Mouse (Mus musculus): ENCODE measurements around the gene Amz2. TPM values are rescaled to one million over a fixed set of nuclear protein-coding genes. Genes with fewer than 3 reads are reported as not detected.

The Amz2 gene
- polyA plus RNA-seq, 2 experiments, result 12.6 to 13.1 TPM

DNA sequence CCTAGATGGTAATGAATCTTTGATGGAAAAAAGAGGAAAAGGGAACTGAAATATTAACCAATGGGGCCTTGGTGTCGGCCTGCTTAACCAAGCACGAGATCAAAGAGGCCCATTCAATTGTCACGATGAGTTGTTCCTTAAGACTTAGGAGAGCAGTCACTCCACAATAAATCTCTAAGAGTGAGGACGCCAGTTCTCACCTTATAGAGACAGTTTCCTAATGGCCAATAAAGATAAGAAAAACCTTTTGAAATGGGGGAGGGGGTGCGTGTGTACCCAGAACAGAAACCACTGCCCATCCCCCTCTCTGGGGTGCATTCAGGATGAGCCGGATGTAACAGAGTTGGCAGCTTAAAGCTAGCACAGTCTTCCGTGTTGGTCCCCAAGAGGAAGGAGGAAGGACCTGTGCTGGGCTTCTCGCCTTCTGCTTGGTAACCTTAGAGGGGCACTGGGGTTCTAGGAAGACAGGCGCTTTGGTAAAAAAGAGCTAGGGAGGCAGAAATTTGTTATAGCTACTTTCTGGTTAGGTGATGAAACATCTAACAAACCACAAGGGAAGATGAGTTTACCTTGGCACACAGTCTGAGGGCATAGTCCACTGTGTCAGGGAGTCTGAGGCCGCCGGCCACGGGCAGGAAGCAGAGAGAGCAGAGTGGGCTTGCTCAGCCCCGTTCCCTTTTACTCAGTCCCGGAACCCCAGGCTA, 70.2 kb downstream of the Amz2 start:
- TF ChIP-seq CTCF (IDR thresholded peaks at IDR 0.05; ENCODE audit: low read depth), result no peak
- TF ChIP-seq EP300 (IDR thresholded peaks at IDR 0.05; ENCODE audit: low read depth), result no peak

DNA sequence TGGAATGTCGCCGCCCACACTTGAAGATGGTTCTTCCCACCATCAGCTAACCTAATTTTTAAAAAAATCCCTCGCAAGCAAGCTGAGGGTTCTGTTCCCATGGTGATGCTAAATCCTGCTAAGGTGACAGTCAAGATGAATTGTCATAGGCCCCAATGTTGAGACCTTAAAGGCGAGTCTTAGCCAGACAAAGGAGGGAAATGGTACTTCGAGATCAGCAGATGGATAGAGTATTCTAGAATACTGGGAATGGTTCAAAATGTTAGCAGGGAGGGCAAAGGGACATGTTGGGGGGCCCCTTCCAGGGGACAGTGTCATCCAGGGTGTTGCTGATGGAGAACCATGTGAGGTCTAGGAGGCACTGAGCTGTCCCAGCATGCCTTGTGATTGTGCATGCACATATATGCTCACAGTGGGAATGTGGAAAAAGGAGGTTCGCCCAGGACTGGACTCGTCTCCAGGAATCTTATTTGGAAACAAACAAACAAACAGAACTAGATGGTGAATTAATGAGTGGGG, 70.8 kb downstream of the Amz2 start:
- Histone ChIP-seq H3K36me3 (replicated peaks; ENCODE audit: control insufficient read depth, insufficient read depth, low read depth) (no peaks in the 10 kb centered on the region), H3K4me3 (ENCODE audit: insufficient read depth in 1 of 2, low read depth in 2 of 2, low read length in 2 of 2) (no peak overlapping the region), H3K4me1 (replicated peaks; ENCODE audit: control insufficient read depth in 2 of 2, insufficient read depth in 2 of 2, low read length in 1 of 2) (peaks cover 48 to 61% of the 10 kb centered on the region in 2 experiments), H3K9me3 (ENCODE audit: control insufficient read depth, low read length) (no peaks in the 10 kb centered on the region), H3K27me3 (ENCODE audit: control insufficient read depth, insufficient read depth, low read length) (no peaks in the 10 kb centered on the region), H3K27ac (no peak overlapping the region), H3K9ac (replicated peaks) (no peak overlapping the region), H3K4me2 (ENCODE audit: low read depth) (no peak overlapping the region)
- WGBS (ENCODE audit: insufficient replicate concordance), result 56% methylated on average over 7 of the region's 7 CpGs
- ATAC-seq (ENCODE audit: insufficient read depth) (no peak), DNase-seq (ENCODE audit: low read depth in 3 of 3, low spot score in 3 of 3) (no peak)
- TF ChIP-seq EP300 (IDR thresholded peaks at IDR 0.05; ENCODE audit: low read depth), result no peak

More for the DNA sequence above, 70.2 kb downstream of the Amz2 start:
- ATAC-seq (ENCODE audit: insufficient read depth), result no peak
- Histone ChIP-seq H3K9me3 (ENCODE audit: control insufficient read depth, low read length) (no peaks in the 10 kb centered on the region), H3K9ac (replicated peaks) (no peak overlapping the region), H3K4me2 (ENCODE audit: low read depth) (peak overlapping the region; percentile 7), H3K27me3 (ENCODE audit: control insufficient read depth, insufficient read depth, low read length) (no peaks in the 10 kb centered on the region), H3K36me3 (replicated peaks; ENCODE audit: control insufficient read depth, insufficient read depth, low read depth) (no peaks in the 10 kb centered on the region), H3K4me1 (replicated peaks; ENCODE audit: control insufficient read depth in 2 of 2, insufficient read depth in 2 of 2, low read length in 1 of 2) (peaks cover 48 to 61% of the 10 kb centered on the region in 2 experiments), H3K27ac (no peak overlapping the region), H3K4me3 (ENCODE audit: insufficient read depth in 1 of 2, low read depth in 2 of 2, low read length in 2 of 2) (no peak overlapping the region)
- no peak for DNase-seq (ENCODE audit: low read depth in 3 of 3, low spot score in 3 of 3)
- 19% methylated on average over 14 of the region's 14 CpGs for WGBS (ENCODE audit: insufficient replicate concordance)

GRCm38 (mm10) chr11:109496996-109497714, 71.4 kb downstream of the Amz2 start:
- Histone ChIP-seq H3K4me1 (replicated peaks; ENCODE audit: control insufficient read depth in 2 of 2, insufficient read depth in 2 of 2, low read length in 1 of 2) (peaks cover 48 to 59% of the 10 kb centered on the region in 2 experiments), H3K9ac (replicated peaks) (no peak overlapping the region), H3K4me2 (ENCODE audit: low read depth) (no peak overlapping the region), H3K27ac (no peak overlapping the region), H3K36me3 (replicated peaks; ENCODE audit: control insufficient read depth, insufficient read depth, low read depth) (no peaks in the 10 kb centered on the region), H3K27me3 (ENCODE audit: control insufficient read depth, insufficient read depth, low read length) (no peaks in the 10 kb centered on the region), H3K4me3 (ENCODE audit: insufficient read depth in 1 of 2, low read depth in 2 of 2, low read length in 2 of 2) (no peak overlapping the region), H3K9me3 (ENCODE audit: control insufficient read depth, low read length) (no peaks in the 10 kb centered on the region)
- ATAC-seq (ENCODE audit: insufficient read depth) (no peak), DNase-seq (ENCODE audit: low read depth in 3 of 3, low spot score in 3 of 3) (no peak)
- 55% methylated on average over 6 of the region's 6 CpGs for WGBS (ENCODE audit: insufficient replicate concordance)
- no peak for TF ChIP-seq CTCF (IDR thresholded peaks at IDR 0.05; ENCODE audit: low read depth)
- no peak for TF ChIP-seq EP300 (IDR thresholded peaks at IDR 0.05; ENCODE audit: low read depth)

GRCm38 (mm10) chr11:109497990-109498389, 72.2 kb downstream of the Amz2 start:
- H3K36me3 ChIP-seq (replicated peaks; ENCODE audit: control insufficient read depth, insufficient read depth, low read depth), result no peaks in the 10 kb centered on the region
- H3K27ac ChIP-seq, result no peak overlapping the region
- no peak overlapping the region for H3K4me3 ChIP-seq (ENCODE audit: insufficient read depth in 1 of 2, low read depth in 2 of 2, low read length in 2 of 2)
- peaks cover 40 to 55% of the 10 kb centered on the region in 2 experiments for H3K4me1 ChIP-seq (replicated peaks; ENCODE audit: control insufficient read depth in 2 of 2, insufficient read depth in 2 of 2, low read length in 1 of 2)
- H3K27me3 ChIP-seq (ENCODE audit: control insufficient read depth, insufficient read depth, low read length), result no peaks in the 10 kb centered on the region
- DNase-seq (ENCODE audit: low read depth in 3 of 3, low spot score in 3 of 3) (no peak), ATAC-seq (ENCODE audit: insufficient read depth) (no peak)
- H3K4me2 ChIP-seq (ENCODE audit: low read depth), result no peak overlapping the region
- no peak for TF ChIP-seq EP300 (IDR thresholded peaks at IDR 0.05; ENCODE audit: low read depth)
- no peak for TF ChIP-seq CTCF (IDR thresholded peaks at IDR 0.05; ENCODE audit: low read depth)
- 51% methylated on average over 9 of the region's 9 CpGs for WGBS (ENCODE audit: insufficient replicate concordance)
- H3K9ac ChIP-seq (replicated peaks), result no peak overlapping the region; the same call in 1 of the 2 replicates
- H3K9me3 ChIP-seq (ENCODE audit: control insufficient read depth, low read length), result no peaks in the 10 kb centered on the region

DNA sequence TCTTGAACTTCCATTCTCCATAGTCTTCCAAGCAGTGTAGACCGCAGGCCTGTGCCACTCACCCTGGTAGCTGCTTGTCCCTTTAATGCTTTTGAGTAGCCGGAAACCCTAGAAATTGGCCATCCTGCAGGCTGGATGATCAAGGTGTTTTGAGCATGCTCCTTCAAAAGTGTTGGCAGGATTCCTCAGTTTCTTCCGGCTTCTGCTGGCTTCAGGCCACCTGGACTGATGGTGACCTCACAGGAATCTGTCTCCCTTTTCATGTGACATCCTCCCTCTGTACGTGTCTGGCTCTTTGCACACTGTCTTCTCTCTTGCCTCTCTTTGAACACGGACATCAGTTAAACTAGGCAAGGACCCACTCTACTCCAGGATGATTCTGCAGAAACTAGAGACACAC, 74.5 kb downstream of the Amz2 start:
- Histone ChIP-seq H3K27ac (no peak overlapping the region), H3K9me3 (ENCODE audit: control insufficient read depth, low read length) (no peaks in the 10 kb centered on the region), H3K27me3 (ENCODE audit: control insufficient read depth, insufficient read depth, low read length) (no peaks in the 10 kb centered on the region), H3K4me1 (replicated peaks; ENCODE audit: control insufficient read depth in 2 of 2, insufficient read depth in 2 of 2, low read length in 1 of 2) (peaks cover 24 to 39% of the 10 kb centered on the region in 2 experiments), H3K9ac (replicated peaks) (no peak overlapping the region), H3K4me2 (ENCODE audit: low read depth) (no peak overlapping the region), H3K4me3 (ENCODE audit: insufficient read depth in 1 of 2, low read depth in 2 of 2, low read length in 2 of 2) (no peak overlapping the region), H3K36me3 (replicated peaks; ENCODE audit: control insufficient read depth, insufficient read depth, low read depth) (no peaks in the 10 kb centered on the region)
- TF ChIP-seq CTCF (IDR thresholded peaks at IDR 0.05; ENCODE audit: low read depth) (no peak), EP300 (IDR thresholded peaks at IDR 0.05; ENCODE audit: low read depth) (no peak)
- WGBS (ENCODE audit: insufficient replicate concordance), result 75% methylated on average over 5 of the region's 5 CpGs
- DNase-seq (ENCODE audit: low read depth in 3 of 3, low spot score in 3 of 3) (no peak), ATAC-seq (ENCODE audit: insufficient read depth) (no peak)

Small RNAs within 50 kb of the gene (microRNA-seq; reads per million reads assigned to microRNA genes)
- gene Gm25540, result not detected

Other genes with a start within 250 kb of the Amz2 start
- gene Rgs9, start 127.8 kb upstream of the Amz2 start, polyA plus RNA-seq (2012; rRNA removed), result 0.04 and 0.09 TPM in 2 replicates
- not detected in 2 replicates for gene Rgs9, start 127.8 kb upstream of the Amz2 start, polyA plus RNA-seq (2014; fragmentation: Nextera tagmentation; extraction: Ambion mirVana)
- 7.8 and 9.4 TPM in 2 replicates for gene Gna13, start 63.1 kb upstream of the Amz2 start, polyA plus RNA-seq (2012; rRNA removed)
- gene Gna13, start 63.1 kb upstream of the Amz2 start, polyA plus RNA-seq (2014; fragmentation: Nextera tagmentation; extraction: Ambion mirVana), result 13.1 and 15.2 TPM in 2 replicates
- gene 9930022D16Rik, start 12.0 kb upstream of the Amz2 start, polyA plus RNA-seq (2012; rRNA removed), result not detected in 2 replicates
- gene 9930022D16Rik, start 12.0 kb upstream of the Amz2 start, polyA plus RNA-seq (2014; fragmentation: Nextera tagmentation; extraction: Ambion mirVana), result not detected in 2 replicates
- 2.1 and 2.3 TPM in 2 replicates for gene Arsg, start 47.4 kb downstream of the Amz2 start, polyA plus RNA-seq (2012; rRNA removed)
- 3.4 and 3.8 TPM in 2 replicates for gene Arsg, start 47.4 kb downstream of the Amz2 start, polyA plus RNA-seq (2014; fragmentation: Nextera tagmentation; extraction: Ambion mirVana)
- 5.8 and 8.0 TPM in 2 replicates for gene Slc16a6, start 47.7 kb downstream of the Amz2 start, polyA plus RNA-seq (2012; rRNA removed)
- 39.0 and 39.5 TPM in 2 replicates for gene Slc16a6, start 47.7 kb downstream of the Amz2 start, polyA plus RNA-seq (2014; fragmentation: Nextera tagmentation; extraction: Ambion mirVana)
- 8.3 and 11.9 TPM in 2 replicates for gene Wipi1, start 186.0 kb downstream of the Amz2 start, polyA plus RNA-seq (2012; rRNA removed)
- 9.0 and 13.4 TPM in 2 replicates for gene Wipi1, start 186.0 kb downstream of the Amz2 start, polyA plus RNA-seq (2014; fragmentation: Nextera tagmentation; extraction: Ambion mirVana)
- gene Prkar1a, start 223.5 kb downstream of the Amz2 start, polyA plus RNA-seq (2012; rRNA removed), result 30.1 and 43.9 TPM in 2 replicates
- 115 and 128 TPM in 2 replicates for gene Prkar1a, start 223.5 kb downstream of the Amz2 start, polyA plus RNA-seq (2014; fragmentation: Nextera tagmentation; extraction: Ambion mirVana)

Data from liver, embryonic 14.5 days (tissue).